Mouse (Mus musculus): Measurements from ENCODE around the gene Nsfl1c.

- TF ChIP-seq JUND (conservative IDR thresholded peaks at IDR 0.05; ENCODE audit: low read depth, low read length), result no peak
- no peak for TF ChIP-seq NELFE (IDR thresholded peaks at IDR 0.05; ENCODE audit: low read depth, low read length)
- no peak for TF ChIP-seq MAFK (IDR thresholded peaks at IDR 0.05; ENCODE audit: insufficient replicate concordance, low read length)
- TF ChIP-seq USF1 (IDR thresholded peaks at IDR 0.05; ENCODE audit: low read depth, low read length), result no peak
- no peak for TF ChIP-seq CTCF (conservative IDR thresholded peaks at IDR 0.05 in 1 of 2, IDR thresholded peaks at IDR 0.05 in 1 of 2; ENCODE audit: low read depth in 2 of 2, low read length in 2 of 2)
- no peak for TF ChIP-seq MAX (IDR thresholded peaks at IDR 0.05; ENCODE audit: low read length)
These were observed 25.0 kb downstream of the Nsfl1c start for GRCm38 (mm10) chr2:151519000-151519399.

All from CH12.LX (cell line).